Mouse (Mus musculus): ENCODE measurements around the gene Tex261.
A peak's percentile ranks its signal among the peaks of the same experiment; 100 is the strongest.

Tex261 gene

DNA sequence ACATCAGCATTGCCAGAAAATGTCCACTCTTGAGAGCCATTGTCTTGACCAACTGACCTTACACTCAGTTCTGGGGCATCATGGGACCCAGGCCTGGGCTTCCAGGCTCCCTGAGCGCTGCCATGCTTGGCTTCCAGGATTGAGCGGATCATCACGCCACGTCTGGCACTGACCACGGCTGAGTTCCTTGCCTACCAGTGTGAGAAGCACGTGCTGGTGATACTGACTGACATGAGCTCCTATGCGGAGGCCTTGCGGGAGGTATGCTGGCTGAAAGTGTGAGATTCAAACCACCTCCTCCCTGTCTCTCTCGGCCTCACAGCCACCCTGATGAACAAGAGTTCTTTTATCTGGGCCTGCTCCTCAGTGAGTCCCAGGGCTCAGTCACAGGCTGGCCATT lies 19.6 kb downstream of the Tex261 start:
- DNase-seq: no peak

GRCm38 (mm10) chr6:83750171-83750684 lies 25.4 kb downstream of the Tex261 start:
- DNase-seq: peak; percentile 65

DNA sequence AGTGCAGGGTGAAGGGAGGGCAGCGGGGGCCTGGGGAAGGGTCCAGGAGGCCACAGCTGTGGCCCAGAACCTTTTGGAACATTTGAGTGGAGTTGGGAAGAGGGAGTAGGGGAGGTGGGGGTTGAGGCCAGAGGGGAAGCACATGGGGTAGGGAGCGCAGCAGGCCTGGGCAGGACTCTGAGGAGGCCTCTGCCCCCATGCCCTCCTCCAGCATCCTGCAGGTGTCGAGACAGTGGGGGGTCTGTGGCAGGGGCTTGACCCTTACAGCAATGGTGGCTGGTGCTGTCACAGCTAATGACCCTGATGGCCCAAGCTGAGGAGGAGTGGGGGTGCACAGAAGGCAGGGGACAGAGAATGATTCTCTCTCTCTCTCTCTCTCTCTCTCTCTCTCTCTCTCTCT lies 26.3 kb downstream of the Tex261 start:
- DNase-seq: no peak

- DNase-seq: no peak
Measured at GRCm38 (mm10) chr6:83745466-83745865, 30.1 kb downstream of the Tex261 start.

DNA sequence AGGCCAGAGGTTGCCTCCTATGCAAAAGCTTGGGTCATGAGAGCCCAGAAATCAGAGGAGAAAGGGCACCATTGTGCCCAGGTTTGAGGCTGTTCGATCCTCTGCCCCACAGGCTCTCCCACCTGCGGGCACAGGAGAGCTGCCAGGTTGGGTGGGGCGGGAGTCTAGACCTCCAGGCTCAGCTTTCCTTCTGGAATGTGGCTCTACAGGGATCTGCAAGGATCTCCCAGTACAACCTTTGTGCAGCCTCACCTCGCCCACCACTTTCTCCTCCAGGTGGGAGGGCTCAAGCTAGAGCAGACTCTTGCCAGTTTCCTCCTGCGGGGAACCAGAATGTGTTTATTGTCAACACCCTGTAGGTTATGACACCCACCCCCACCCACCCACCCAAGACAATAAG lies 31.1 kb downstream of the Tex261 start:
- peak; percentile 33 for DNase-seq

DNA sequence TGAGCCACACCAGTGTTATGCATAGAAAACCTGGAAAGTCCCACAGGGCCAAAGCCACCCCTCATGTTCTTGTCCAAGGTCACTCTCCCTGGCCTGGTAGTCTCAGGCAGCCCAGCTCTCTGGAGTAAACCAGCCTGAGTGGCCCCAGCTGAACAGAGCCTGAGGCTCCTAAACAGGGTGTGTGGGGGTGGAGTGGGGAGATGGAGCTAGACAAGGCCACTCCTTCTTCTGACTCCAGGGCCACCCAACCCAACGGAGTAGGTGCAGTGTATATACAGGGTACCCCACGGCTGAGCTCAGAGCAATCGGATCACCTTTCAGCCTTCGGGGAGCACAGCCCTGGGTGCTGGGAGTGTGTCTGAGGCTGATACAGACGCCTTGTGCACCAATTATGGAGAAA lies 31.5 kb downstream of the Tex261 start:
- DNase-seq: peak; percentile 73

GRCm38 (mm10) chr6:83743212-83743611 lies 32.4 kb downstream of the Tex261 start:
- DNase-seq: no peak

DNA sequence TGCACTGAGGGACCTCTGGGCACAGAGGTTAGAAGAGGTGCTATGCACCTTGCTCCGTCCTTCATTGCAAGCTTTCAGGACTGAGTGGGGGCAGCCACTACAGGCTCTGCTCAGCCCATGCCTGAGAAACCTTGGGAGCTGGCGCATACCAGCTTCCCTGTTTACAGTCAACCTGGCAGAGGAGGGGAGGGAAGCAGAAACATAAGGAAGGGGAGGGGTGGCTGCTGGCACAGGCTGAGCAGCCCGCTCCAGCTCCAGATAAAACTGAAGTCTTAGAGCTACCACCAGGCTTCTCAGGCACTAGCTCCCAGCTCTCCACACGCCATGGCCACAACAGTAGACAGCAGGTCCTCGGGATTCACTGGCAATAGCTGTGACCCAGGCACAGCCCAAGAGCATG lies 32.9 kb downstream of the Tex261 start, which contains the start of gene Atp6v1b1:
Atp6v1b1 (plus strand) TSS at position 230 of the 400 bp plus-strand sequence.
- DNase-seq: peak; percentile 64

DNA sequence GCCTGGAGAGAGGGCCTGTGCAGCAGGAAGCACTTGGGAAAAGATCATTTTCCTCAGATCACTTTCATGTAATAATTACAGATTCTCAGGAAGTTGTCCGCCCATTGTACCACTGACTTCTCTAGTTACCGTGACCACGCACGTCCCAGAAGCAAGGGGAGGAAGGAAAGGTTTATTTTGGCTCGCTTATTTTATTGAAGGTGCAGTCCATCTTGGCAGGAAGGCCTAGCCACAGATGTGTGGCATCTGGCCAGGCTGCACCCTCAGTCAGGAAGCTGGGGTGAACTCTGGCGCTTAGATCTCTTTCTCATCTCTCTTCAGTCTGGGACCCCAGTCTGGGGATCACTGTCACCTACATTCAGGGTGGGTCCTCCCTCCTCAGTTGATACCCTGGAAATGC lies 37.0 kb downstream of the Tex261 start:
- no peak for DNase-seq

DNA sequence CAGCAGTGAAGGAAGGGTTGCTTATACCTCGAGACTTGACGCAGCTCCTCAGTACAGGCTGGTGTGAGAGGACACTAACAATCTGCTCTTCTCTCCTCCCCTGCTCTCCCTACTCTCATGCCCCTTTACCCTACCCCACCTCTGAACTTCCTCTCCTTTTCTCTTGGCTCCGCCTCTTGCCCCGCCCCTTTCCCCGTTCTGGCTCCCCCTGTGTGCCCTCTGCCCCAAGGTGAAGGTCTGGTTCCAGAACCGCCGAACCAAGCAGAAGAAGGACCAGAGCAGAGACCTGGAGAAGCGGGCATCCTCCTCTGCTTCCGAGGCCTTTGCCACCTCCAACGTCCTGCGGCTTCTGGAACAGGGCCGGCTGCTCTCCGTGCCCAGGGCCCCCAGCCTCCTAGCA lies 38.3 kb downstream of the Tex261 start:
- DNase-seq: no peak

- DNase-seq: peak; percentile 78
Measured at GRCm38 (mm10) chr6:83731128-83731527, 44.5 kb downstream of the Tex261 start.

DNA sequence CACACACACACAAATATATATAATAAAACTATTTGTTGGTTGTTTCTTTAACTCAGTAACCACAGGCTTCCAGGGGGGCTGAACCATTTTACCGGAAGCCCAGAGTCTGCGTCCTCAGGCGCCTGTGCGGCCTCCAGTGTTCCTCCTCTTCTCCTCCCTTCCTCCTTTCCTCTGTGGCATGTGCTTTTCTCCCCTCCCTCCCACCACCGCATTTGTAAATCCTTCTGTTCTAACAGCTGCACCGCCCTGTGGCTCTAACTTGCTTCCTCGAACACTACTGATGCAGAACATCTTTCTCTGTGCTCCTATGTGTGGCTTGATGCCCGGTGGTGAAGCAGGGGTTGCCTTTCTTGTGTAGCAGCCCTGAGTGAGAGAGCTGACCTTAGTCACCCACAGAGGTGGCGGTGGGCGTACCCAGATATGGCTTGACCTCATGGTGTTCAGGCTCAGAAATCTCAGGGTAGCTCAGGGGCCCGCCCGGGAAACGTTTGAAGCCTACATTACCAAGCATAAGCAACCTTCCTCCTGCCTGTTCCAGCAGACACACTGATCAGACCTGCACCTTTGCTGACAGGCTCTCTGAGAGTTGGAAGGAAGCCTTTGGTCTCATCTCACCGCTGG lies 46.2 kb downstream of the Tex261 start:
- DNase-seq: no peak

- DNase-seq: no peak
Measured at GRCm38 (mm10) chr6:83728488-83728887, 47.1 kb downstream of the Tex261 start.

- DNase-seq: no peak
Measured at GRCm38 (mm10) chr6:83727178-83727577, 48.4 kb downstream of the Tex261 start.

DNA sequence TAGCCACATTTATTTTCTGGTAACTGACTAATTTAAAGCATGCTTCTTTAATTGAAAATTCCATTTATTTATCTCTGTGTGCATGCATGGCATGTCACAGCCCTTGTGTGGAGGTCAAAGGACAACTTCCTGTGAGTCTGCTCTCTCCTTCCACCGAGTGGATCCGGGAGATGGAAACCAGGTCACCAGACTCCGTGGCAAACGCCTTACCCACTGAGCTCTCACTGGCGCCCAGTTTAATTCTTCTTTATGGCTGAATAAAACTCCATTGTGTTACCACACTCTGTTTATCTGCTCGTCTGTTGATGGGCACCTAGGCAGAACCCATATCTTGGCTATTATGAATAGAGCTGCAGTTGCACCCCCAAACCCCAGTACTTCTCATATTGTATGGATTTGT lies 53.1 kb downstream of the Tex261 start:
- DNase-seq: no peak

Data from kidney, postnatal 14 days (tissue).